Comparison of ENCODE assay signal across 8 mouse cellular contexts in genomic region chr19:28990590-28991221, GRCm38 (mm10). TPM values are rescaled to one million over a fixed set of nuclear protein-coding genes. Genes with fewer than 3 reads are reported as not detected.
DNase-seq lines count a peak whose midpoint lies in the region; ATAC-seq and TF ChIP-seq lines count a peak whose summit lies in the region.

No protein-coding gene starts in this region.

- in situ Hi-C loops in ES-E14 (cut with MboI; ENCODE audit: low sequenced_read_pairs in 2 of 2, unreplicated experiment in 2 of 2) = no loop called here

- H3K9me3 ChIP-seq in ES-E14 (ENCODE audit: control insufficient read depth, insufficient read depth, low read depth, low read length) = no peaks in the 10 kb centered on the region
- H3K9me3 ChIP-seq in embryonic facial prominence, embryonic 15.5 days (replicated peaks) = no peaks in the 10 kb centered on the region
- H3K9me3 ChIP-seq in liver, embryonic 15.5 days (replicated peaks) = no peaks in the 10 kb centered on the region

- peak; percentile 46 for DNase-seq in embryo, embryonic 10 days (ENCODE audit: low spot score)
- DNase-seq in embryo, embryonic 9.5 days (ENCODE audit: extremely low spot score) = no peak
- no peak for DNase-seq in ES-E14 (ENCODE audit: low read depth, low spot score)
- peak; percentile 72 for DNase-seq in induced T-regulatory cell, adult 2 months (ENCODE audit: low read depth)
- DNase-seq in right cerebral cortex, adult 18-20 months = peak; percentile 46
- DNase-seq in ovary, postnatal 10 days (ENCODE audit: low spot score) = no peak

- ATAC-seq in embryonic facial prominence, embryonic 15.5 days (ENCODE audit: insufficient number of reproducible peaks, low FRiP score, low TSS enrichment, low read depth) = peak; percentile 40
- no peak; the same call in none of the 2 replicates for ATAC-seq in liver, embryonic 15.5 days (ENCODE audit: insufficient read depth)

- H3K4me1 ChIP-seq in ES-E14 (ENCODE audit: control insufficient read depth in 2 of 2, insufficient read depth in 2 of 2, low read length in 2 of 2, poor library complexity in 1 of 2) = peaks cover 0 to 4% of the 10 kb centered on the region in 2 experiments; a peak in 1 of 4 replicates
- H3K4me1 ChIP-seq in embryonic facial prominence, embryonic 15.5 days = peaks cover 10% of the 10 kb centered on the region
- H3K4me1 ChIP-seq in liver, embryonic 15.5 days (replicated peaks) = peaks cover 19% of the 10 kb centered on the region

- H3K27me3 ChIP-seq in embryonic facial prominence, embryonic 15.5 days = no peaks in the 10 kb centered on the region
- H3K27me3 ChIP-seq in liver, embryonic 15.5 days = peaks cover 5% of the 10 kb centered on the region; the same call in 1 of the 2 replicates

- H3K9ac ChIP-seq in ES-E14 (ENCODE audit: insufficient read depth, low read depth, low read length, poor library complexity, severe bottlenecking) = peak overlapping the region; percentile 94
- H3K9ac ChIP-seq in embryonic facial prominence, embryonic 15.5 days = peak overlapping the region; percentile 86
- H3K9ac ChIP-seq in liver, embryonic 15.5 days = peak overlapping the region; percentile 87

- H3K4me2 ChIP-seq in embryonic facial prominence, embryonic 15.5 days (replicated peaks) = peak overlapping the region; percentile 71
- H3K4me2 ChIP-seq in liver, embryonic 15.5 days = peak overlapping the region; percentile 80

- peak overlapping the region; percentile 51 for H3K27ac ChIP-seq in ES-E14 (ENCODE audit: insufficient read depth, low read depth, low read length, poor library complexity, severe bottlenecking)
- peak overlapping the region; percentile 93 for H3K27ac ChIP-seq in embryonic facial prominence, embryonic 15.5 days (replicated peaks)
- H3K27ac ChIP-seq in liver, embryonic 15.5 days (replicated peaks) = peak overlapping the region; percentile 86

- peak overlapping the region; percentile 87 to 93 for H3K4me3 ChIP-seq in ES-E14 (ENCODE audit: insufficient read depth in 1 of 2, low read depth in 1 of 2, low read length in 2 of 2, poor library complexity in 1 of 2, severe bottlenecking in 1 of 2)
- peak overlapping the region; percentile 96 for H3K4me3 ChIP-seq in embryonic facial prominence, embryonic 15.5 days (replicated peaks)
- H3K4me3 ChIP-seq in liver, embryonic 15.5 days (replicated peaks) = peak overlapping the region; percentile 81

- WGBS in embryonic facial prominence, embryonic 15.5 days = under 1% methylated on average over 41 of the region's 41 CpGs
- under 1% methylated on average over 41 of the region's 41 CpGs for WGBS in liver, embryonic 15.5 days (ENCODE audit: insufficient replicate concordance)

- H3K36me3 ChIP-seq in ES-E14 (ENCODE audit: control insufficient read depth, insufficient read depth, low read length, poor library complexity, severe bottlenecking) = peaks cover 6% of the 10 kb centered on the region
- H3K36me3 ChIP-seq in embryonic facial prominence, embryonic 15.5 days = peaks cover 17% of the 10 kb centered on the region
- H3K36me3 ChIP-seq in liver, embryonic 15.5 days (replicated peaks) = peaks cover 14% of the 10 kb centered on the region

TF ChIP-seq in ES-E14, 5 proteins besides CTCF, POLR2A, EP300 and RAD21:
- TF ChIP-seq ZNF384 (IDR thresholded peaks at IDR 0.05; ENCODE audit: low read depth, low read length) = no peak

RNA-seq across cellular contexts. Expression of gene Cdc37l1, which starts 0.6 kb away (rescaled TPM):
- total RNA-seq in ES-E14 (2012; rRNA removed) = 46.8 and 52.7 TPM in 2 replicates
- 37.1 and 38.6 TPM in 2 replicates for polyA plus RNA-seq in embryonic facial prominence, embryonic 15.5 days (2015; fragmentation: Nextera tagmentation; extraction: Ambion mirVana)
- 9.3 TPM in 2 replicates for polyA plus RNA-seq in liver, embryonic 15.5 days (2015; fragmentation: Nextera tagmentation; extraction: Ambion mirVana)

RNA-seq across cellular contexts. Expression of gene 4430402I18Rik, which starts 23.1 kb away (rescaled TPM):
- 0.31 and 0.69 TPM in 2 replicates for total RNA-seq in ES-E14 (2012; rRNA removed)
- polyA plus RNA-seq in embryonic facial prominence, embryonic 15.5 days (2015; fragmentation: Nextera tagmentation; extraction: Ambion mirVana) = 2.4 and 3.6 TPM in 2 replicates
- 2.2 and 2.5 TPM in 2 replicates for polyA plus RNA-seq in liver, embryonic 15.5 days (2015; fragmentation: Nextera tagmentation; extraction: Ambion mirVana)

RNA-seq across cellular contexts. Expression of gene Plpp6, which starts 27.0 kb away (rescaled TPM):
- 2.0 and 3.0 TPM in 2 replicates for total RNA-seq in ES-E14 (2012; rRNA removed)
- 7.3 and 9.1 TPM in 2 replicates for polyA plus RNA-seq in embryonic facial prominence, embryonic 15.5 days (2015; fragmentation: Nextera tagmentation; extraction: Ambion mirVana)
- 2.0 and 2.3 TPM in 2 replicates for polyA plus RNA-seq in liver, embryonic 15.5 days (2015; fragmentation: Nextera tagmentation; extraction: Ambion mirVana)

RNA-seq across cellular contexts. Expression of gene Ak3, which starts 57.1 kb away (rescaled TPM):
- 13.8 and 14.0 TPM in 2 replicates for total RNA-seq in ES-E14 (2012; rRNA removed)
- polyA plus RNA-seq in embryonic facial prominence, embryonic 15.5 days (2015; fragmentation: Nextera tagmentation; extraction: Ambion mirVana) = 85.3 and 88.0 TPM in 2 replicates
- 44.9 and 45.7 TPM in 2 replicates for polyA plus RNA-seq in liver, embryonic 15.5 days (2015; fragmentation: Nextera tagmentation; extraction: Ambion mirVana)

Comparison
In these comparisons a context has a peak if more than half of its experiments do, and no peak if none do; other contexts are left out.
1. DNase-seq: peak in embryo, embryonic 10 days (single experiment), induced T-regulatory cell, adult 2 months (single experiment) and right cerebral cortex, adult 18-20 months (single experiment); none in embryo, embryonic 9.5 days (single experiment), ES-E14 (single experiment) and ovary, postnatal 10 days (single experiment).
2. Peak in every context shown above with its lines, with median percentiles within 50 percentile points of each other: H3K27ac ChIP-seq, H3K4me3 ChIP-seq and H3K9ac ChIP-seq.